Mouse (Mus musculus): ENCODE results near the gene Dkk3. TPM values are rescaled to one million over a fixed set of nuclear protein-coding genes. Genes with fewer than 3 reads are reported as not detected.

Gene Dkk3
- polyA plus RNA-seq, 1 experiment = 144 TPM

DNA sequence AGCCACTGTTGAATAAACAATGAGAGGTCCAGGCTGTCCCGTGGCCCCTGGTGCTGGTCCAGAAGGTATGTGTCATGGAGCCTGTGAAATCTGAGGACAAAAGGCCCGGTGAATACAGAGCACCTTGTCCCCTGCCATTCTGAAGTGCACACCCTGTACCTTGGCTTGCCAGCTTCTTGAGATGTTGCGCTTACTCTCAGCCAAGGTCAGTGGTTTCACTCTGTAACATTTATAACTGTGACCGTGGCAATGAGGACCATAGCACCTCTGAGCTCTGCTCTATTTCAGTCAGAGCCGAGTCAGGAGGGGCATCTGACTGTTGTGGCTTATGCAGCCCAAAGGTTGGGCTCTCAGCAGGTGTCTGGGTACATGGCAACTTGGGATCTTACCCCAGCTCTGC, 35.4 kb upstream of the Dkk3 start:
- no peak overlapping the region for H3K4me3 ChIP-seq (ENCODE audit: insufficient read depth, low read length)
- no peak for TF ChIP-seq CTCF (IDR thresholded peaks at IDR 0.05; ENCODE audit: extremely low read depth, insufficient read depth, low read length)
- TF ChIP-seq POLR2A (IDR thresholded peaks at IDR 0.05; ENCODE audit: extremely low read depth, insufficient read depth, low read length) = no peak

DNA sequence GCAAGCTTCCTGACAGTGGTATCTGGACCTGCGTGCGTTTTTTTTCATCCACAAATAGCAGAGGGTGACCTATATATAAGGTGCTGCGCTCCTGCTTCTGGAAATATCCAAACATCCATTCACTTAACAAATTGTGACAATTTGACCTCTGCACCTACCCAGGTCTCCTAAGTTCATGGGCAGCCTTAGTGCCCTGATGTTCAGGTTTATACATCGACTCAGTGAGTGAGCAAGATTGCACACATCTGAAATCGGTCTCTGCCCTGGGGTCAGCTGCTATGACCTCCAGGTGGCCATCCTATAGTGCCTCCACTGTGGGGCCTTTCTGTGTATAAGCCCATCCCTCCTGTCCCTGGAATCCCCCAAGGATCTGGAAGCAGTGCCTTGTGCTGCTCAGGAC, 33.9 kb upstream of the Dkk3 start:
- no peak overlapping the region for H3K27ac ChIP-seq (ENCODE audit: insufficient read depth, low read length)
- TF ChIP-seq CTCF (IDR thresholded peaks at IDR 0.05; ENCODE audit: extremely low read depth, insufficient read depth, low read length) (no peak), POLR2A (IDR thresholded peaks at IDR 0.05; ENCODE audit: extremely low read depth, insufficient read depth, low read length) (no peak)
- H3K4me1 ChIP-seq (ENCODE audit: control insufficient read depth, insufficient read depth, low read length) = peaks cover 9% of the 10 kb centered on the region
- no peak overlapping the region for H3K4me3 ChIP-seq (ENCODE audit: insufficient read depth, low read length)

More for the DNA sequence above, 35.4 kb upstream of the Dkk3 start:
- peaks cover 9% of the 10 kb centered on the region for H3K4me1 ChIP-seq (ENCODE audit: control insufficient read depth, insufficient read depth, low read length)
- H3K27ac ChIP-seq (ENCODE audit: insufficient read depth, low read length) = no peak overlapping the region

DNA sequence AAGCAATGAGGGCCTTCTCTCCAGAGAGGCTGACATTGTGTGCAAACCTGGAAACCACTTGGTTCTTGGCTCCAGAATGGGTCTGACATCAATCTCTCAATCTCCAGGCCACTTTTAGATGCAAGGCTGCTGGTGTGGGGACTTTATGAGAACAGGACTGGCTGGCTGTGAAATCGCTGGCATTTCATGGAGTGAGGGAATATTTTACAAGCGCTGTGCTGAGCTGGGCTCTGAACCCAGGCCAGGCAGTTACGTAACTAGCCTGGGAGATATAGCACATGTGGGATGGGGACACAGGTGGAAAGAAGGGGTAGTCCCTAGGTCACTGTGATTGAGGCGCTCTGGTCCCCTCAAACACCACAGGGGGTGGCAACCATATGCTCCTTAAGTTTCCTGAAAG, 33.4 kb upstream of the Dkk3 start:
- H3K4me3 ChIP-seq (ENCODE audit: insufficient read depth, low read length) = no peak overlapping the region
- peaks cover 9% of the 10 kb centered on the region for H3K4me1 ChIP-seq (ENCODE audit: control insufficient read depth, insufficient read depth, low read length)
- H3K27ac ChIP-seq (ENCODE audit: insufficient read depth, low read length) = no peak overlapping the region
- TF ChIP-seq POLR2A (IDR thresholded peaks at IDR 0.05; ENCODE audit: extremely low read depth, insufficient read depth, low read length) (no peak), CTCF (IDR thresholded peaks at IDR 0.05; ENCODE audit: extremely low read depth, insufficient read depth, low read length) (no peak)

DNA sequence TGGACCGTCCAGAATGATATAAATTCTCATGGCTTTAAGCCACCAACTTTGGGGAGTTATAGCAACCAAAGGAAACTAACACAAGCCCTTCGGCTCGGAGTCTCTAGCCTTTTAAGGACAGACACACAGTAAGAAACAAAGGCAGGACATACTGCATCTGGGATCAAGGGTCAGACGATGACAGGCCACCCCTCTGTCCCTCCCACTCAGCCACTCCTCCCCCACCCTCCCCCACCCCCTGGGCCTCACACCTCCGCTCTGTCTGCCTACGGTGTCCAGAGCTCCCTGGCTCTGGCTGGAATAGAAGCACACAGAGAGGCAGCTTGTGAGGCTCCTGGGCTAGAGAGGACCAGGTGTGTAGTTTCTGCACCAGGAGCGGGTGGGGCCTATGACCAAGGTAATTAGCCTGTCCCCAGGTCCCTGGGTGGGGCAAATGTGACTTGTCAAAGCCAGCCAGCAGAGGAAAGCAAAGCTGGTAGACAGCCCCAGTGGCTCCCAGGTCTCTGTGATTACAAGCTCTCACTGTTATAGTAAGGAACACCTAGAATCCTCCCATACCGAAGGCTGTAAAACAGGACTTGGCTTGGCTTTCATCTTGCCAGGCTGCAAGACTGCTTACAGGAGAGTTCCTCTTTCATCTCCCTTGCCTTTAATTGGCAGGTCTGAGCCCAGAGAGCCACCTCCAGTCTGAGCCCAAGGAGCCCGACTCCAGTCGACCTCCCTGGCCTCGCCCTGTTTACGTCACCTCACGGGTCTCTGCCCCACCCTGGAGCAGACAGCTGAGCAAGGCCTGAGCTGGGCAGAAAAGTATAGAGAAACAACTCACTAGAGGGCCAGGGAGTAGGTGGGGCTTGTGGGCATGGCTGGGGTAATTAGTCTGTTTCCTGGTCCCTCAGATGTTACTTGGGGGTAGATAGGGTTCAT, 28.9 kb upstream of the Dkk3 start:
- Histone ChIP-seq H3K4me1 (ENCODE audit: control insufficient read depth, insufficient read depth, low read length) (peaks cover 10% of the 10 kb centered on the region), H3K4me3 (ENCODE audit: insufficient read depth, low read length) (no peak overlapping the region), H3K27ac (ENCODE audit: insufficient read depth, low read length) (no peak overlapping the region)
- TF ChIP-seq POLR2A (IDR thresholded peaks at IDR 0.05; ENCODE audit: extremely low read depth, insufficient read depth, low read length) (no peak), CTCF (IDR thresholded peaks at IDR 0.05; ENCODE audit: extremely low read depth, insufficient read depth, low read length) (no peak)

DNA sequence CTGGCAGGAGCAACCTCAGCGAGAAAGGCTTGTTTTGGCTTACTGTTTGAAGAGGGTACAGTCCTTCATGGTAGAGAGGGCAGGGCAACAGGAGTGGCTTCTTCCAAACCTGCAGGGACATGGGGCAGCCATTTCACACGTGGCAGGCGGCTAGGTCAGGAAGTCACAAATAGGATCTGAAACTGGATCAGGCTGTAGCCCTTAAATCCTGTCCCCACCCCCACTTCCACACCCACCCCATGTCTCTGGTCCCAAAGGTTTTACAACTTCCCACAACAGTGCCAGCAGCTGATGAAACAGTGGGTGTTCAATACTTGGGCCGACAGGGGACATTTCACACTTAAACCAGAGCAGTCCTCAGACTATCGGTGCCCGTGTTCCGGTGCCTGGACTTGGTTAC, 28.0 kb upstream of the Dkk3 start:
- H3K4me1 ChIP-seq (ENCODE audit: control insufficient read depth, insufficient read depth, low read length) = peaks cover 6% of the 10 kb centered on the region; the same call in 1 of the 2 replicates
- TF ChIP-seq CTCF (IDR thresholded peaks at IDR 0.05; ENCODE audit: extremely low read depth, insufficient read depth, low read length) (no peak), POLR2A (IDR thresholded peaks at IDR 0.05; ENCODE audit: extremely low read depth, insufficient read depth, low read length) (no peak)

DNA sequence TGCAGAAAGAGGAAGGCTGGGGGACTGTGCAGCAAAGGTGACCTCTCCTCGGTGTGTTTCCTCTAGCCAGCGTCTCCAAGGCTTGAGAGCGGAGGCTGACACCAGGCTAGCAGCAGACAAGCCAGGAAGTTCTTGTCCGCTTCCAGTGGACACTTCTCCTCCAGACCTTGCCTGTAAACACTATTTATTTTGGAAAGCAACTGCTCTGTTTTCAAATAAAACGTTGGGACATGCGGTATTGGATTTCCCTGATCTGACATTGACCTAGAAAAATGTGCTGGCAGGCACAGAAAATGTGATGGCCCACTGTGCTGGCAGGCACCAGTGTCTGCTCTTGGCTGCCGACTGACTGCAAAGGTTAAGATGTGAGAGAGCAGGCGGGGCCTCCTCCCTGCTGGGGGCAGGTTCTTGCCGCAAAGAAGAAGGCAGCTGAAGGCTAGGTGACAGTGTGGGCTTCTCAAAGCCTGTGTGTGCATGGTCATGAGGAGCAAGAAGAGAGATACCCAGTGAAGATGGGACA, 26.4 kb upstream of the Dkk3 start:
- no peak for TF ChIP-seq POLR2A (IDR thresholded peaks at IDR 0.05; ENCODE audit: extremely low read depth, insufficient read depth, low read length)
- TF ChIP-seq CTCF (IDR thresholded peaks at IDR 0.05; ENCODE audit: extremely low read depth, insufficient read depth, low read length) = no peak
- H3K27ac ChIP-seq (ENCODE audit: insufficient read depth, low read length) = no peak overlapping the region
- no peak overlapping the region for H3K4me3 ChIP-seq (ENCODE audit: insufficient read depth, low read length)
- H3K4me1 ChIP-seq (ENCODE audit: control insufficient read depth, insufficient read depth, low read length) = 0 out of 2 replicates have a peak, but pooled peaks cover 4% of the 10 kb centered on the region

More for the DNA sequence above, 28.0 kb upstream of the Dkk3 start:
- H3K27ac ChIP-seq (ENCODE audit: insufficient read depth, low read length) = no peak overlapping the region
- no peak overlapping the region for H3K4me3 ChIP-seq (ENCODE audit: insufficient read depth, low read length)

DNA sequence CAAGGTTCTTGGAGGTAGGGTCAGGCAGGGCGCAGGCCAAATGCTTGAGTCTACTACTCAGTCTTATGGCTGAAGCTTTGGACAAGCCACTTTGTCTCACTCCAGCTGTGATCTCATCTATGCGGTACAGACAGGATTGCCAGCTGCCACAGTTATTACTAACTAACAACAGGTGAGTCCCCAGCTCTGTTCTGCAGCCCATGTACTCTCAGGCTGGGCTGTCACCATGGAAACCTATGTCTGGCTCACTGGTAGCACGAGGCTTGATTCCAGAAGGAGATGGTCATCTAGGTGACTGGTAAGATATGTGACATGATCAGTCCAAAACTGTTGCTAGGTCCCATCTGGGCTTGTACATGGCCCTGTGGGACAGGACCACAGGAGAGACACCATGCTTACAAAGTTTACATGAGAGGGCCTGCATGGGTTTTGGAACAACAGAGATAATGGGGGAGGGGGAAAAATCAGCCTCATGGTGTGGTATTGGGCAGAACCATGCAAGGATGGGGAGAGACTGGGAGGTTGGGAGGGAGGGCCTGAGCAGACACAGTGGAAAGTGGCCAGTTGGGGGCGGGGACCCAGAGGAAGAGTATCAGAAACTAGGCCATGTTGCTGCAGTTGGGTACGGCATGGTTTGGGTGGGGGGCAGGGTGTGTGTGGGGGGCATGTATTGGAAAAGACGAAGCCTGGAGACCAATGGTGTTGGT, 25.8 kb upstream of the Dkk3 start:
- Histone ChIP-seq H3K27ac (ENCODE audit: insufficient read depth, low read length) (no peak overlapping the region), H3K4me3 (ENCODE audit: insufficient read depth, low read length) (no peak overlapping the region), H3K4me1 (ENCODE audit: control insufficient read depth, insufficient read depth, low read length) (0 out of 2 replicates have a peak, but pooled peaks cover 4% of the 10 kb centered on the region)
- TF ChIP-seq CTCF (IDR thresholded peaks at IDR 0.05; ENCODE audit: extremely low read depth, insufficient read depth, low read length) (no peak), POLR2A (IDR thresholded peaks at IDR 0.05; ENCODE audit: extremely low read depth, insufficient read depth, low read length) (no peak)

DNA sequence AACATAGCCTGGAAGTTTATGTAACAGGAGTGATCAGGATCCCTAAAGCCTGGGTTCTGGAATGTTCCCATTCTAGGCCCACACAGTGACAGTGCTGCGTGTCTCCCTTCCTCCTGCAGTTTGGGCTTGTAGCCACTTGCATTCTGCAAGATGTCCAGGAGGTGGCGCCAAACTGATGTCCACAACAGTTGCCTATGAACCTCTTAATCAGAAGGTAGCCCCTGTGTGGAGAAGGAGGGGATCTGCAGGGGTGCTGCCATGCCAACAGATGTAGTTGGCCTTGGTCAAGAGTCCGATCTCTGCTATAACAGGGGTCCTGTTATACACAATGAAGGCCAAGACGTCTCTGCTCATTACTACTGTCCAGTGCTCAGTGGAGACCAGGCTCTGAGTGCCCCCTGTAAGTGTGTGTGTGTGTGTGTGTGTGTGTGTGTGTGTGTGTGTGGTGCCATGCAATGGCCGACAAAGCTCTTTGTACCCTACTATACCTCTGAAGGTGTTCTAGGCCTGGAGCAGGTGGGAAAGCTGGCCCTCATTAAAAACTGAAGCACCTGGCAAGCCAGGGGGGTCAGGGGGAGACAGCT, 24.5 kb upstream of the Dkk3 start:
- Histone ChIP-seq H3K27ac (ENCODE audit: insufficient read depth, low read length) (no peak overlapping the region), H3K4me3 (ENCODE audit: insufficient read depth, low read length) (no peak overlapping the region), H3K4me1 (ENCODE audit: control insufficient read depth, insufficient read depth, low read length) (0 out of 2 replicates have a peak, but pooled peaks cover 4% of the 10 kb centered on the region)
- TF ChIP-seq CTCF (IDR thresholded peaks at IDR 0.05; ENCODE audit: extremely low read depth, insufficient read depth, low read length) (peak; percentile 99), POLR2A (IDR thresholded peaks at IDR 0.05; ENCODE audit: extremely low read depth, insufficient read depth, low read length) (no peak)

DNA sequence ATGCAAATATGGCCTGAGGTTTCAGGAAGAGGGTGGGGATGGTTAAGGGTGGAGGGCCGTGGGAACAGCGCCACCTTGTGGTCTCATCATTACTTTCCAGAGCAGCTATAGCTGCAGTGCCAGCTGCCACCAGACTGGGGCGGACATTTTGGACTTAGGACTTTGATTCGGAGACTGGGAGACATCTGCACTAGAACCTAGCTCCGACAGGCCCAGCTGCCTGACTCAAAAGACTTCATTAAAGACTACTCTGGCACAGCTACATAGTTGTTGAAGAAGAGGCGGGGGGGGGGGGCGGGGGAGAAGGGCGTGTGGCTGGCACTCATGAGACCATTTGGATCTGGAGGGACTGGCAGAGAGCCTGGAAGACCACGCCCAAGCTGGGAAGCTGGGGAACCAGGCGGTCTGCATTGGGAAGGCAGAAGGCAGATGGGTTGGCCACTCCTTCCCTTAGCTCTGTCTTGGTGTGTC, 21.4 kb upstream of the Dkk3 start:
- Histone ChIP-seq H3K4me3 (ENCODE audit: insufficient read depth, low read length) (no peak overlapping the region), H3K4me1 (ENCODE audit: control insufficient read depth, insufficient read depth, low read length) (0 out of 2 replicates have a peak, but pooled peaks cover 4% of the 10 kb centered on the region), H3K27ac (ENCODE audit: insufficient read depth, low read length) (no peak overlapping the region)
- TF ChIP-seq CTCF (IDR thresholded peaks at IDR 0.05; ENCODE audit: extremely low read depth, insufficient read depth, low read length) (peak; percentile 96), POLR2A (IDR thresholded peaks at IDR 0.05; ENCODE audit: extremely low read depth, insufficient read depth, low read length) (no peak)

All from cortical plate, adult 2 months (tissue).